Mouse (Mus musculus) gastrocnemius, postnatal 36 days (tissue): Measurements from ENCODE around the gene Epha6. TPM values are rescaled to one million over a fixed set of nuclear protein-coding genes. Genes with fewer than 3 reads are reported as not detected.

Experiments
- DNase-seq, 2 experiments: peaks; one replicate each; pipeline ENCODE4 v3.0.0; 2022
- intact Hi-C: fragments of 180-260 bp; cut with DNase I; formaldehyde crosslinking; loops from one replicate; pipeline ENCODE4 v1.15.1; 2025
- total RNA-seq, 2 experiments: library from RNA; stranded (reverse); gene quantifications; 2 replicates each; pipeline ENCODE4 v1.2.3; 2021

Gene Epha6
- total RNA-seq, 2 experiments from 2014 or later, result not detected

- no peak for DNase-seq
- intact Hi-C loops, result no loop called here
Measured at GRCm38 (mm10) chr16:60266367-60267351, 338.7 kb downstream of the Epha6 start.

- intact Hi-C loops, result no loop called here
- DNase-seq, result no peak
Measured at GRCm38 (mm10) chr16:60264719-60265508, 340.4 kb downstream of the Epha6 start.

GRCm38 (mm10) chr16:60258151-60258635 lies 347.1 kb downstream of the Epha6 start:
- DNase-seq, result no peak
- intact Hi-C loops, result no loop called here

GRCm38 (mm10) chr16:60257623-60258022 lies 347.7 kb downstream of the Epha6 start:
- intact Hi-C loops, result no loop called here
- no peak for DNase-seq

GRCm38 (mm10) chr16:60257044-60257443 lies 348.3 kb downstream of the Epha6 start:
- intact Hi-C loops, result no loop called here
- DNase-seq, result no peak

- no peak for DNase-seq
- intact Hi-C loops, result no loop called here
Measured at GRCm38 (mm10) chr16:60239356-60240190, 365.8 kb downstream of the Epha6 start.

- no peak for DNase-seq
- intact Hi-C loops, result no loop called here
Measured at GRCm38 (mm10) chr16:60233985-60234766, 371.2 kb downstream of the Epha6 start.

GRCm38 (mm10) chr16:60232982-60233381 lies 372.3 kb downstream of the Epha6 start:
- intact Hi-C loops, result no loop called here
- no peak for DNase-seq

- no peak for DNase-seq
- intact Hi-C loops, result no loop called here
Measured at GRCm38 (mm10) chr16:60209151-60209550, 396.2 kb downstream of the Epha6 start.

- intact Hi-C loops, result no loop called here
- no peak for DNase-seq
Measured at GRCm38 (mm10) chr16:60175580-60175979, 429.8 kb downstream of the Epha6 start.

GRCm38 (mm10) chr16:60152439-60152838 lies 452.9 kb downstream of the Epha6 start:
- no peak for DNase-seq
- intact Hi-C loops, result no loop called here

GRCm38 (mm10) chr16:60144370-60144769 lies 461.0 kb downstream of the Epha6 start:
- DNase-seq, result no peak
- intact Hi-C loops, result no loop called here

GRCm38 (mm10) chr16:60121435-60121834 lies 483.9 kb downstream of the Epha6 start:
- intact Hi-C loops, result no loop called here
- no peak for DNase-seq

- no peak for DNase-seq
- intact Hi-C loops, result no loop called here
Measured at GRCm38 (mm10) chr16:60102210-60102609, 503.1 kb downstream of the Epha6 start.

- DNase-seq, result no peak
- intact Hi-C loops, result no loop called here
Measured at GRCm38 (mm10) chr16:60095333-60095732, 510.0 kb downstream of the Epha6 start.

- DNase-seq, result no peak
- intact Hi-C loops, result no loop called here
Measured at GRCm38 (mm10) chr16:60086976-60087375, 518.4 kb downstream of the Epha6 start.

- DNase-seq, result no peak
- intact Hi-C loops, result no loop called here
Measured at GRCm38 (mm10) chr16:60070457-60071112, 534.7 kb downstream of the Epha6 start.

- intact Hi-C loops, result no loop called here
Measured at GRCm38 (mm10) chr16:60043809-60044208, 561.5 kb downstream of the Epha6 start.

GRCm38 (mm10) chr16:60028381-60028780 lies 577.0 kb downstream of the Epha6 start:
- DNase-seq, result no peak
- intact Hi-C loops, result no loop called here

More at GRCm38 (mm10) chr16:60043809-60044208, 561.5 kb downstream of the Epha6 start:
- no peak for DNase-seq
